Mouse (Mus musculus) brain, embryonic 14.5 days (tissue): ENCODE measurements at regions not wholly inside any gene's neighbourhood (a gene's known extent, or its start where the extent isn't known, plus 50 kb on each side); places are given as distances from the start of the nearest gene placed in this dataset.
A peak's percentile ranks its signal among the peaks of the same experiment; 100 is the strongest.
"Not testable (repeated sequence)": the region's sequence is repeated elsewhere in the genome, so short reads cannot be mapped to it uniquely, and the experiment has no call there.

Experiments
- DNase-seq: peaks from one replicate; pipeline ENCODE4 v3.0.0-alpha.2; 2011; ENCODE audit warnings: low read depth
- CTCF ChIP-seq: fragments of 200-500 bp; IDR thresholded peaks from 2 replicates; pipeline ENCODE4 v1.5.1; 2012; ENCODE audit warnings: inconsistent platforms, mild to moderate bottlenecking, moderate library complexity, borderline replicate concordance; ENCODE audit not compliant: insufficient read depth, insufficient read length; ENCODE audit errors: extremely low read depth
- POLR2A ChIP-seq: fragments of 200-500 bp; IDR thresholded peaks from 2 replicates; pipeline ENCODE4 v1.6.1; 2012; ENCODE audit warnings: mild to moderate bottlenecking, inconsistent platforms, borderline replicate concordance; ENCODE audit not compliant: poor library complexity, insufficient read depth, insufficient read length, severe bottlenecking; ENCODE audit errors: extremely low read depth

DNA sequence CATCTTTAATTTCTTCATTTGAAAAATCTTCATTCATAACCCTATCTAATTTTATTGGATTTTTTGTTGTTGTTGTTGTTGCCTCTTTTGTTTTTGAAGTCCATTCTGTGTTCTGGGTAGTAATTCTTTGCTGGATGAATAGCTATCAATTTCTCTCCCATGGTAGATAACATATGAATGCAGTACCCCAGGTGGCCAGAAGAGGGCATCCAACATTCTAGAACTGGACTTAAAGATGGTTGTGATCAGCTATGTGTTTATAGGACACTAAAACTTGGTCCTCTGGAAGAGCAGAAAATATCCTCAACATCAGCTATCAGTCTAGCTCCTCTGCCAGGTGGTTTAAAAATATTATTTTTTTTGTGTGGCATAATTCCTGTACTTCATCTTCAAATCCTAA is 73.0 kb downstream of the Prl2c3 start:
- DNase-seq: peak; percentile 3

DNA sequence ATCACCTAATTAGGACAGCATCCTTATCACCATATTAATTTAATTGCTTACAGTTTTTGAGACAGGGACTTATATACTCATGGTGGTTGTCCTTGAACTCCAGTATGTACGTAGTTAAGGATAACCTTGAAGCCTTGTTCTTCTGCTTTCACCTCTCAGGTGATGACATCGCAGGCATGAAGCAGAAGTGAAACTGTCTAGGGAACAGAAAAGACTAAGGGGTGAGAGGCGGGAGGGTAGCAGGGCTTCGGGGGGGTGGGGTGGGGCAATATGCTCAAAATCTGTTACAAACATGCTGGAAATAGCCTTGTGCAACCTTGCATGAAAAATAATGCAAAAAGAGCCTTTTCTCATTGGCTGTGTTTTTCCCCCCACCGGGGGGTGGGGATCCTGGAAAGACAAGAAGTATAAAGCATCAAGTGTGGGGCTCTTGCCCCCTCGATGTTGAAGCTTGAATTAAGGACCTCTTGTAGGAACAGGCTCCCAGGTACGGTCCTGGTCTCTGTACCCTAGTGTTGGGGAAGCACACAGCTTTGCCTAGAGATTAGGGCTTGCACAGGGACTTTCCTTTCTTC is 81.8 kb downstream of the Prl2c3 start:
- not testable (repeated sequence) for DNase-seq

- DNase-seq: no peak
- TF ChIP-seq CTCF: no peak
- TF ChIP-seq POLR2A: no peak
Observed at GRCm38 (mm10) chr13:12711471-12712273, 88.2 kb downstream of the Prl2c3 start.

DNA sequence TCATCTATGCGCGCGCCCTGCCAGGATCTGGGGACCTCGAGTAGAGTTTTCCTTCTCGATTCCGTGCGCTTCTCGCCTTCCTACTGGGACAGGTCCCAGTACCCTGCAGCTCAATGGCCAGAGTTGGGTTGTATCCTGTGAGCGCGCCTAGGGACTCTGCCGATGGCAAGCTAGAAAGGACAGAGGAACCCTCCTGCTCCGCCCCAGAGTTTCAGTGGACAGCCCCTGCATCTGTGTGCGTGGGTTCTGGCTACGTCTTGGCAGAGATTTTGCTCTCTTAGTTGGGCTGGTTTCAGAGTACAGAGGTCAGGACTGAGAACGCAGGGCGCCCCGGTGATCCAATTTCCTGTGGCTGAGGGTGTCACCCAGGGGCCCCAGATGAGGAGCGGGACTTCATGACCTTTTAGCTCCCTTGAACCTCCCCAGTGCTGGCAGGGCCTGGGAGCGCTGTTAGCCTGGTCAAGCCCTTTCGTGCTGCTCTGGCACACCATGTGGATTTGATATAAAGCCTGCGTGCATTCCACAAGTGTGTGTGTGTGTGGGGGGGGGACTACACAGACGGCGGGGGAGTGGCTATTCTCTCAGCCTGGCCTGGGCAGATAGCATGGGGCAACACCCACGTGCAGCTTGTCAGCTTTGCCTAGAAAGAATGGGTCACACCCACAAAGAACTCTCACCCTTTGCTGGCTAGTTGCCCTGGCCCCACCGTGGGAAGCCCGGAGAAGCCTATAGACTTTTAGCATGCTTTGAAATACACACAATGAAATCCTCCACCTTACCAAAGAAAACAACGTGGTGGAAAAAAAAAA is 96.9 kb downstream of the Prl2c3 start:
- not testable (repeated sequence) for DNase-seq

- DNase-seq: not testable (repeated sequence)
Observed at GRCm38 (mm10) chr13:12702111-12702803, 97.6 kb downstream of the Prl2c3 start.

DNA sequence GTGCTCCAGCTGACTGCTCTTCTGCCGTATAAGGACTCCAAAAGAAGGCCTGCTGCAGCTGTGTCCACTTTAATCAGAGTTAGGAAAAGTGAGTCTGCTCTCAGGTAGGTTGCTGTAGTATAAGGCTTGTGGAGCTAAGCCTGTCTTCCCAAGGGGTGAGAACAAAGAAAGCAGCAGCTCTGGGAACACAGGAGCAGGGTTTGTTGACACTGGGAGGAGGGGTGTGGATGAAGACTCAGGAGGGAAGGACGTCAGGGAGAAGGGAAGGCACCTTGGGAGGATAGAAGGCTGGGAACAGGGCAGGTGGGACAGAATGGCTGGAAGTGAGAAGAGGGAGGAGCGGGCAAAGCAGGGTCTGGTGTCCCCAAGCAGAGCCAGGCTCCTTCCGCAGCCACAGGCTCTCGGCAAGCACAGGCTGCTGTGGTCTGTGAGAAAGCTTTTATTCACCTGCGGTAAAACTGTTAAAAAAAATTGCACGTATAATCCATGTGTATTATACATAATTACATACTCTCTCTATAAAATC is 106.2 kb downstream of the Prl2c3 start:
- not testable (repeated sequence) for DNase-seq

DNA sequence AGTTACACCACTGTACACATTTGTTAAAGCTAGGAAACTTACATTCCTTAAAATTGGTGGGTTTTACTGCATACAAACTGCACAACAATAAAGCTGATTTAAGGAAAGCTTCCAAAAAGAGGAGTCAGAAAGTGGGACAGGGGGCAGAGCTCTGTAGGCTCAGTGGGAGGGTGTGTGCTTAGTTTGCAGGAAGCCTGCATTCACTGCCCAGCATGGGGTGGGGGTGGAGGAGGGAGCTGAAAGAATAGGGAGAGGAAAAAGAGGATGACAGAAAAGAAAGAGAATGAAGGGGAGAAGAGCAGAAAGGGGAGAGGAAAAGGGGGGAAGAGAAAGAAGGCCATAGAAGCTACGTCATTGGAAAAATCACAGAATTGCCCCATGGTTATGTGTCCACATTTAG is 111.1 kb downstream of the Prl2c3 start:
- not testable (repeated sequence) for DNase-seq

DNA sequence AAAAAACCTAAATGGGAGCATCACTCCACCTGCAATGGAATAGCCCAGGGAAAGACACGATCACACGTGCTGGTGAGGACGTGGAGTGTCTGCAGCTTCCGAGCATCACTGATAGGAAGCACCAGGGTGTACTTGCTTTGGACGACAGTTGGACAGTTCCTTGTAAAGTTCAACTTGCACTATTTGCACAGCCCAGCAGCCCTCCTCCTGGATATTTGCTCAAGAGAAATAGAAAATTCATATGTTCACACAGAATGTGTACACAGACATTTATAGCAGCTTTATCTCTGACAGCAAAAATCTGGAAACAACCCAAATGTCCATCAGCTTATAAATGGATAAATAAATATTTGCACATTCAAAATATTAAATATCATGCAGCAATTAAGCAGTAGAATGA is 111.7 kb downstream of the Prl2c3 start:
- DNase-seq: not testable (repeated sequence)

DNA sequence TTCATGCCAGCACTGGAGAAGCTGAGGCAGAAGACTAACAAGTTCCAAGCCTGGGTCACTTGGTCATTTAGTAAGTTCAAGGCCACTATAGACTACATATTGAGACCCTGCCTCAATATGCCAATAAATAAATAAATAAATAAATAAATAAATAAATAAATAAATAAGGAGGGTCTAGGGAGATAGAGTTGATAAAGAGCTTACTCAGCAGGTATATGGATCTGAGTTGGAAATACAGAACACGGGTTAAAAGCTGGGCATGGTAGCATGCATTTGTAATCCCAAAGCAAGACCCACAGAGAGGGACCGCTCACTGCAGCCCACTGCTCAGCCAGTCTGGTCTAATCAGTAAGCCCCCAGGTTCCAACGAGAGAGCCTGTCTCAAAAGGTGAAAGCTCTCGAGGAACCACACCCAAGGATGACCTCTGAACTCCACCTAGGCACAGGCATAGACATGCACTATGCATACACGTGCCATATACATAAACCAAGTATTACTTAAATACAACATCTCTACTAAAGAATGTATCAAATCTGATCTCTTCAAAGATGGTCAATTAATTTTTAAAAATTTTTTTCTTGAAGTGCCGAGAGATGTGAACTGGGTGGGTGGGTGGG is 115.4 kb downstream of the Ero1lb start:
- DNase-seq: not testable (repeated sequence)

DNA sequence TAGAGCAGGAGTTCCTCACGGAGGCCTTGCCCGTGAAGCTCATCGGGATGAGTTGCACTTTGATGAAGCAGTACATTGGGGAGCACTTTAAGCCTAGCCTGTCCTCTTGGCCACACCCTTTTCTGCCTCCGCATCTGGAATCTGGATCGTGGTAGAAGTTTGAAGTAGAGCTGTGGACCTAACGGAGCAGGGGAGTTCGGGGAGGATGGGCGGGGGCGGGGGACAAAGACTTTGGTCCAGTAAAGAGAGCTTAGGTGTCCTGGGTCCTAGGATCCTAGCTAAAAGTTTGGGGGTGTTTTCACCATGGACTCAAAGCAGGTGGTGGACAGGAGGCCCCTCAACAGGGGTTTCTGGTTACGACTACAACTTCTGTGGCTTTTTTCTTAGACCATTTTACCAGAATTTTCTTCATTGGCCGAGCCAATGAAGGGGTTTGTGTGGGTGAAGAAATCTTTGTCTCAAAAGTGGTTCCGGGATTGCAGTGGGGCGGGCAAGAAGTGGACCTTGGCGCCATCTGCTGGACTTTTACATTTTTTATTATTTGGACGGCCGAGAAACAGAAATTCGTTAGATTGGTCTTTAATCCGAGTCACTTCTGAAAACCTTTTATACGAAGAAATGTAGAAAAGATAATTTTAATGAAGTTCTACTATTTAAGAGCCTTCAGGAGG is 114.7 kb downstream of the Ero1lb start:
- peak; percentile 59 for DNase-seq
- TF ChIP-seq CTCF: peak; percentile 46; the same call in 1 of the 2 replicates

DNA sequence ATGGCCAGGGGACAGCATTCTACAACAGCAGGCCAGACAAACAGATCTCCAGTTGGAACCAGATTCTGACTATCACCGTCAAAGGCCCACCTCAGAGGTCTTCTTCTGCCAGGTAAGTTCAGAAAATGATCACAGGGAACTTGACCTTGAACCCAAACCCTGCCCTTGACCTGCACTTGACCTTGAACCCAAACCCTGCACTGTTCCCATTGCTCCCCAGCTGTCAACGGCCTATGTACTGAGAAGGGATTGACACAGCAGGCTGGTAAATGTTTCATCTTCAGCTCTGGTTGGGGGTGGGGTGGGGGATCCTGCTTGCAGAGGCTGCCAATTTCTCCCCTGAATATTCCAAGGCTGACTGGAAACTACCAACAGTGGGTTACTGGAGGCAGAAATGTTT is 111.7 kb downstream of the Ero1lb start:
- TF ChIP-seq POLR2A (no peak), CTCF (no peak)
- DNase-seq: no peak

DNA sequence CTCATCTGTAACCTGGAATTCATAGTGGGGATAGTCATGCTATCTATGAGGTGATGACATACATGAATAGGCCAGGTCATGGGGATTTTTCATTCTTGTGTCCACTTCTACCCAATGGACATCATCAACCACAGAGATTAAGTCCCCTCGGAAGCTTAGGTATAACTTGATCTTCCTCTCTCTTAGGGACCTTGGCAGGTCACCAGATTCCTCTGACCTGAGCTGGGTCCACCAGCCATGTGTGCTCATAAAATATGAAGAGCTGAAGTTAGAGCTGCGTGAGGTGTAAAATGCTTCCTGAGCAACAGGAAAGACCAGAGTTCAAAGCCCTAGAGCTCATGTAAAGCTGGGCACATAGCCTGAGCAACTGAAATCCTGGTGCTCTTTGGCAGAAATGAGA is 105.3 kb downstream of the Ero1lb start:
- DNase-seq: not testable (repeated sequence)

- not testable (repeated sequence) for DNase-seq
Observed at GRCm38 (mm10) chr13:12668742-12669141, 103.1 kb downstream of the Ero1lb start.

- not testable (repeated sequence) for DNase-seq
Observed at GRCm38 (mm10) chr13:12667727-12668665, 102.3 kb downstream of the Ero1lb start.

GRCm38 (mm10) chr13:12666050-12666449 is 100.4 kb downstream of the Ero1lb start:
- DNase-seq: not testable (repeated sequence)
